In genomic region chr19:26508616-26509015, GRCm38 (mm10) we compare ENCODE assay signal across 10 mouse cellular contexts.
A peak's percentile ranks its signal among the peaks of the same experiment; 100 is the strongest.
DNase-seq lines count a peak whose midpoint lies in the region; ATAC-seq and TF ChIP-seq lines count a peak whose summit lies in the region.
"Had no signal": no experiment of that assay in that cellular context is flagged by ENCODE, and none has a peak within 500 bp of the region (broad histone marks: within the 10 kb centered on the region; RNA-seq: fewer than 3 reads in every experiment).

No protein-coding gene starts in this region.

- TF ChIP-seq CTCF in midbrain, postnatal 0 days (IDR thresholded peaks at IDR 0.05), result no peak

- no peaks in the 10 kb centered on the region for H3K9me3 ChIP-seq in kidney, embryonic 14.5 days (ENCODE audit: control insufficient read depth, low read length)
- H3K9me3 ChIP-seq in neural tube, embryonic 13.5 days, result peaks cover 7% of the 10 kb centered on the region; the same call in 1 of the 2 replicates
- no peaks in the 10 kb centered on the region for H3K9me3 ChIP-seq in hindbrain, embryonic 15.5 days
- 0 out of 2 replicates have a peak, but pooled peaks cover 3% of the 10 kb centered on the region for H3K9me3 ChIP-seq in midbrain, postnatal 0 days (ENCODE audit: low read length)
- no peaks in the 10 kb centered on the region for H3K9me3 ChIP-seq in liver, embryonic 11.5 days (ENCODE audit: control insufficient read depth, low read length)

- no peaks in the 10 kb centered on the region for H3K27me3 ChIP-seq in kidney, embryonic 14.5 days (ENCODE audit: control insufficient read depth, insufficient read depth, low read length)
- H3K27me3 ChIP-seq in neural tube, embryonic 13.5 days, result no peaks in the 10 kb centered on the region
- H3K27me3 ChIP-seq in hindbrain, embryonic 15.5 days, result no peaks in the 10 kb centered on the region
- H3K27me3 ChIP-seq in midbrain, postnatal 0 days (ENCODE audit: insufficient read depth, low read length), result no peaks in the 10 kb centered on the region
- no peaks in the 10 kb centered on the region for H3K27me3 ChIP-seq in liver, embryonic 11.5 days (replicated peaks; ENCODE audit: control insufficient read depth, insufficient read depth, low read length)
- H3K27me3 ChIP-seq: limb, embryonic 13.5 days had no signal

- H3K27ac ChIP-seq in kidney, embryonic 14.5 days (ENCODE audit: low read depth, low read length), result no peak overlapping the region
- peak overlapping the region; percentile 62 for H3K27ac ChIP-seq in neural tube, embryonic 13.5 days (replicated peaks)
- H3K27ac ChIP-seq in hindbrain, embryonic 15.5 days (replicated peaks), result peak overlapping the region; percentile 61
- no peak overlapping the region for H3K27ac ChIP-seq in midbrain, postnatal 0 days (ENCODE audit: low read depth, low read length)
- no peak overlapping the region for H3K27ac ChIP-seq in liver, embryonic 11.5 days (ENCODE audit: low read depth, low read length)
- H3K27ac ChIP-seq: limb, embryonic 13.5 days had no signal

- DNase-seq in kidney, adult 11 months, result peak; percentile 2
- DNase-seq in neural tube, embryonic 10.5 days (ENCODE audit: extremely low spot score, low spot score), result no peak
- DNase-seq in midbrain, postnatal 0 days (ENCODE audit: low spot score), result peak; percentile 40
- no peak for DNase-seq in liver, embryonic 11.5 days (ENCODE audit: low spot score)
- DNase-seq: lung, postnatal 14 days had no signal

- H3K36me3 ChIP-seq in kidney, embryonic 14.5 days (ENCODE audit: control insufficient read depth, insufficient read depth, low read length), result no peaks in the 10 kb centered on the region
- H3K36me3 ChIP-seq in neural tube, embryonic 13.5 days, result no peaks in the 10 kb centered on the region
- H3K36me3 ChIP-seq in hindbrain, embryonic 15.5 days, result no peaks in the 10 kb centered on the region
- no peaks in the 10 kb centered on the region for H3K36me3 ChIP-seq in midbrain, postnatal 0 days (ENCODE audit: insufficient read depth, low read length)
- no peaks in the 10 kb centered on the region for H3K36me3 ChIP-seq in liver, embryonic 11.5 days (ENCODE audit: control insufficient read depth, insufficient read depth, low read length)
- H3K36me3 ChIP-seq: limb, embryonic 13.5 days had no signal

- WGBS in kidney, embryonic 14.5 days, result 55% methylated on average over 7 of the region's 7 CpGs
- 24% methylated on average over 7 of the region's 7 CpGs for WGBS in neural tube, embryonic 13.5 days
- WGBS in hindbrain, embryonic 15.5 days, result 25% methylated on average over 7 of the region's 7 CpGs
- 20% methylated on average over 7 of the region's 7 CpGs for WGBS in midbrain, postnatal 0 days
- WGBS in liver, embryonic 11.5 days, result 75% methylated on average over 7 of the region's 7 CpGs

- H3K4me2 ChIP-seq in kidney, embryonic 14.5 days (replicated peaks; ENCODE audit: low read depth, low read length), result no peak overlapping the region
- peak overlapping the region; percentile 34 for H3K4me2 ChIP-seq in neural tube, embryonic 13.5 days
- peak overlapping the region; percentile 49 for H3K4me2 ChIP-seq in hindbrain, embryonic 15.5 days
- H3K4me2 ChIP-seq in midbrain, postnatal 0 days (ENCODE audit: low read depth, low read length, poor library complexity, severe bottlenecking), result peak overlapping the region; percentile 41
- H3K4me2 ChIP-seq in liver, embryonic 11.5 days, result no peak overlapping the region
- H3K4me2 ChIP-seq: heart, embryonic 11.5 days; limb, embryonic 13.5 days had no signal

- no peak overlapping the region for H3K4me3 ChIP-seq in kidney, embryonic 14.5 days (ENCODE audit: low read length)
- 0 out of 2 replicates have a peak overlapping the region, but pooled peaks have one; percentile 7 for H3K4me3 ChIP-seq in neural tube, embryonic 13.5 days
- H3K4me3 ChIP-seq in hindbrain, embryonic 15.5 days, result peak overlapping the region; percentile 7; the same call in 1 of the 2 replicates
- H3K4me3 ChIP-seq in midbrain, postnatal 0 days (ENCODE audit: low read depth, low read length), result no peak overlapping the region
- H3K4me3 ChIP-seq in liver, embryonic 11.5 days (ENCODE audit: low read depth, low read length), result no peak overlapping the region
- H3K4me3 ChIP-seq: limb, embryonic 13.5 days had no signal

- ATAC-seq in kidney, embryonic 14.5 days (ENCODE audit: low FRiP score, low TSS enrichment), result no peak
- ATAC-seq in neural tube, embryonic 13.5 days (ENCODE audit: low read depth), result peak; percentile 84
- peak; percentile 60 for ATAC-seq in hindbrain, embryonic 15.5 days (ENCODE audit: low FRiP score, low read depth)
- no peak for ATAC-seq in midbrain, postnatal 0 days (ENCODE audit: low FRiP score)
- no peak for ATAC-seq in liver, embryonic 11.5 days (replicated peaks; ENCODE audit: low FRiP score)

- H3K9ac ChIP-seq in kidney, embryonic 14.5 days (ENCODE audit: low read depth, low read length), result no peak overlapping the region
- H3K9ac ChIP-seq in neural tube, embryonic 13.5 days, result no peak overlapping the region
- 0 out of 2 replicates have a peak overlapping the region, but pooled peaks have one; percentile 16 for H3K9ac ChIP-seq in hindbrain, embryonic 15.5 days
- 0 out of 2 replicates have a peak overlapping the region, but pooled peaks have one; percentile 48 for H3K9ac ChIP-seq in midbrain, postnatal 0 days (replicated peaks; ENCODE audit: low read length, poor library complexity, severe bottlenecking)
- no peak overlapping the region for H3K9ac ChIP-seq in liver, embryonic 11.5 days (ENCODE audit: low read depth, low read length)
- H3K9ac ChIP-seq: limb, embryonic 13.5 days had no signal

- H3K4me1 ChIP-seq in kidney, embryonic 14.5 days (ENCODE audit: control insufficient read depth, insufficient read depth, low read length), result no peaks in the 10 kb centered on the region
- H3K4me1 ChIP-seq in neural tube, embryonic 13.5 days (replicated peaks), result peaks cover 18% of the 10 kb centered on the region
- peaks cover 16% of the 10 kb centered on the region for H3K4me1 ChIP-seq in hindbrain, embryonic 15.5 days (replicated peaks)
- H3K4me1 ChIP-seq in midbrain, postnatal 0 days (ENCODE audit: insufficient read depth, low read length), result peaks cover 4% of the 10 kb centered on the region; the same call in 1 of the 2 replicates
- H3K4me1 ChIP-seq in liver, embryonic 11.5 days (replicated peaks; ENCODE audit: control insufficient read depth, insufficient read depth, low read length), result no peaks in the 10 kb centered on the region

Comparison
In these comparisons a context has a peak if more than half of its experiments do, and no peak if none do; other contexts are left out.
1. DNase-seq: peak in kidney, adult 11 months (single experiment) and midbrain, postnatal 0 days (single experiment); none in neural tube, embryonic 10.5 days (single experiment) and liver, embryonic 11.5 days (single experiment).
2. ATAC-seq: peak in neural tube, embryonic 13.5 days (single experiment) and hindbrain, embryonic 15.5 days (single experiment); none in kidney, embryonic 14.5 days (single experiment), midbrain, postnatal 0 days (single experiment) and liver, embryonic 11.5 days (single experiment).
3. H3K27ac ChIP-seq: peak in neural tube, embryonic 13.5 days (single experiment) and hindbrain, embryonic 15.5 days (single experiment); none in kidney, embryonic 14.5 days (single experiment), midbrain, postnatal 0 days (single experiment) and liver, embryonic 11.5 days (single experiment).
4. H3K4me2 ChIP-seq: peak in neural tube, embryonic 13.5 days (single experiment), hindbrain, embryonic 15.5 days (single experiment) and midbrain, postnatal 0 days (single experiment); none in kidney, embryonic 14.5 days (single experiment) and liver, embryonic 11.5 days (single experiment).
5. H3K4me3 ChIP-seq: peak in neural tube, embryonic 13.5 days (single experiment) and hindbrain, embryonic 15.5 days (single experiment); none in kidney, embryonic 14.5 days (single experiment), midbrain, postnatal 0 days (single experiment) and liver, embryonic 11.5 days (single experiment).
6. H3K9ac ChIP-seq: peak in hindbrain, embryonic 15.5 days (single experiment) and midbrain, postnatal 0 days (single experiment); none in kidney, embryonic 14.5 days (single experiment), neural tube, embryonic 13.5 days (single experiment) and liver, embryonic 11.5 days (single experiment).